ENCODE assay signal across 21 mouse cellular contexts in the genomic region with DNA sequence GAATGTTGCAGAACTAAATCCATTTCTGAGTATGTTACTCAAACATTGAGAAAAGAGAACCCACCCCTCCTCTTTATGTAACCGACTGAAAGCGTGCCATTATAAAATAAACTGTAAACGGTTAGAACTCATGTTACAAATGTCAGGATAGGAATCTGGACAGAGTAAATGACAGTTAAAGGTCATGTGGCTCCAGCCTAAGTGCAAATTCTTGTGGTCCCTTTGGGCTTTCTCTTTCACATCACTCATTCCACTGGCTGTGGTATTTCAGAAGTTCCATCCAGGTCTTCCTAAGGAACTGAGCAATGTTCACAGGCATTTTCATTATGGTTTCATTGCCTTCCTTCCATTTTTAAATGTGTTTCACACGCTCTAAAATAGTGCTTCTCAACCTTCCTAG. TPM values are rescaled to one million over a fixed set of nuclear protein-coding genes. Genes with fewer than 3 reads are reported as not detected.
DNase-seq lines count a peak whose midpoint lies in the region; ATAC-seq lines count a peak whose summit lies in the region.
"Had no signal": no experiment of that assay in that cellular context is flagged by ENCODE, and none has a peak within 500 bp of the region (broad histone marks: within the 10 kb centered on the region; RNA-seq: fewer than 3 reads in every experiment).

No protein-coding gene starts in this region.

- DNase-seq in kidney, adult 9 months = peak; percentile 12
- DNase-seq in kidney, postnatal 4 days = no peak
- DNase-seq in lung, postnatal 36 days = peak; percentile 21
- no peak for DNase-seq in lung, adult 18-20 months
- DNase-seq in testis, postnatal 10 days (ENCODE audit: low spot score) = no peak
- no peak for DNase-seq in left cerebral cortex, postnatal 10 days (ENCODE audit: extremely low spot score in 1 of 2, low spot score in 2 of 2)
- DNase-seq in layer of hippocampus, adult 9-10 months (ENCODE audit: low spot score) = no peak
- DNase-seq: adrenal gland, postnatal 25 days; cerebellum, adult 11-12 months; cerebellum, adult 9-11 months; gastrocnemius, postnatal 25 days; heart, adult 18-20 months; heart, postnatal 4 days; kidney, postnatal 25 days; liver, embryonic 13.5 days; lung, adult 2 months; retina, postnatal 1 day; right cerebral cortex, postnatal 14 days; thymus, postnatal 14 days had no signal

- 0 out of 2 replicates have a peak, but pooled peaks have one; percentile 16 for ATAC-seq in granulocyte monocyte progenitor cell, adult 5-6 weeks (replicated peaks; ENCODE audit: poor library complexity, severe bottlenecking)
- ATAC-seq: forebrain, embryonic 14.5 days had no signal

- intact Hi-C loops in left cerebral cortex, postnatal 10 days (cut with DNase I) = no loop called here

RNA-seq across cellular contexts. Expression of gene Cacybp, which starts 49.7 kb away (rescaled TPM):
- total RNA-seq in granulocyte monocyte progenitor cell, adult 5-6 weeks (2014; fragmentation: Nextera tagmentation) = 161 and 188 TPM in 2 replicates
- 288 and 319 TPM in 2 replicates for total RNA-seq in granulocyte monocyte progenitor cell, adult 5-6 weeks (2017)
- total RNA-seq in left cerebral cortex, postnatal 10 days (2021) = 100 to 1,000 TPM; 106 to 109 TPM

Comparison
In these comparisons a context has a peak if more than half of its experiments do, and no peak if none do; other contexts are left out.
1. DNase-seq: peak in kidney, adult 9 months (single experiment) and lung, postnatal 36 days (single experiment); none in kidney, postnatal 4 days (0 of 2), lung, adult 18-20 months (0 of 2), testis, postnatal 10 days (single experiment), left cerebral cortex, postnatal 10 days (0 of 2) and layer of hippocampus, adult 9-10 months (single experiment).